Mouse (Mus musculus): ENCODE data around the gene Tgm2. TPM values are rescaled to one million over a fixed set of nuclear protein-coding genes. Genes with fewer than 3 reads are reported as not detected.

Gene Tgm2
- polyA plus RNA-seq (2014; fragmentation: Illumina TruSeq; extraction: RNeasy Lipid Tissue Mini Kit (QIAGEN cat#74804); ENCODE audit: low read depth, low replicate concordance) = 7.4 TPM

GRCm38 (mm10) chr2:158146223-158146622 lies at the start of gene Tgm2:
TSS of gene Tgm2 (minus strand) at chr2:158146436.

Other genes with a start within 250 kb of the Tgm2 start
- not detected for gene Vstm2l, start 231.8 kb downstream of the Tgm2 start, polyA plus RNA-seq (2014; fragmentation: Illumina TruSeq; extraction: RNeasy Lipid Tissue Mini Kit (QIAGEN cat#74804); ENCODE audit: low read depth, low replicate concordance)
- 5.5 TPM for gene Tti1, start 118.0 kb downstream of the Tgm2 start, polyA plus RNA-seq (2014; fragmentation: Illumina TruSeq; extraction: RNeasy Lipid Tissue Mini Kit (QIAGEN cat#74804); ENCODE audit: low read depth, low replicate concordance)
- 11.5 TPM for gene Rprd1b, start 117.9 kb downstream of the Tgm2 start, polyA plus RNA-seq (2014; fragmentation: Illumina TruSeq; extraction: RNeasy Lipid Tissue Mini Kit (QIAGEN cat#74804); ENCODE audit: low read depth, low replicate concordance)
- not detected for gene D630003M21Rik, start 82.8 kb upstream of the Tgm2 start, polyA plus RNA-seq (2014; fragmentation: Illumina TruSeq; extraction: RNeasy Lipid Tissue Mini Kit (QIAGEN cat#74804); ENCODE audit: low read depth, low replicate concordance)
- not detected for gene Bpi, start 111.7 kb upstream of the Tgm2 start, polyA plus RNA-seq (2014; fragmentation: Illumina TruSeq; extraction: RNeasy Lipid Tissue Mini Kit (QIAGEN cat#74804); ENCODE audit: low read depth, low replicate concordance)
- 69.8 TPM for gene Lbp, start 160.1 kb upstream of the Tgm2 start, polyA plus RNA-seq (2014; fragmentation: Illumina TruSeq; extraction: RNeasy Lipid Tissue Mini Kit (QIAGEN cat#74804); ENCODE audit: low read depth, low replicate concordance)
- 2.4 TPM for gene Snhg11, start 229.2 kb upstream of the Tgm2 start, polyA plus RNA-seq (2014; fragmentation: Illumina TruSeq; extraction: RNeasy Lipid Tissue Mini Kit (QIAGEN cat#74804); ENCODE audit: low read depth, low replicate concordance)

All from liver, adult 10 weeks (tissue).